Mouse (Mus musculus): ENCODE results near the gene Ssr3.
A peak's percentile ranks its signal among the peaks of the same experiment; 100 is the strongest.

The Ssr3 gene

DNA sequence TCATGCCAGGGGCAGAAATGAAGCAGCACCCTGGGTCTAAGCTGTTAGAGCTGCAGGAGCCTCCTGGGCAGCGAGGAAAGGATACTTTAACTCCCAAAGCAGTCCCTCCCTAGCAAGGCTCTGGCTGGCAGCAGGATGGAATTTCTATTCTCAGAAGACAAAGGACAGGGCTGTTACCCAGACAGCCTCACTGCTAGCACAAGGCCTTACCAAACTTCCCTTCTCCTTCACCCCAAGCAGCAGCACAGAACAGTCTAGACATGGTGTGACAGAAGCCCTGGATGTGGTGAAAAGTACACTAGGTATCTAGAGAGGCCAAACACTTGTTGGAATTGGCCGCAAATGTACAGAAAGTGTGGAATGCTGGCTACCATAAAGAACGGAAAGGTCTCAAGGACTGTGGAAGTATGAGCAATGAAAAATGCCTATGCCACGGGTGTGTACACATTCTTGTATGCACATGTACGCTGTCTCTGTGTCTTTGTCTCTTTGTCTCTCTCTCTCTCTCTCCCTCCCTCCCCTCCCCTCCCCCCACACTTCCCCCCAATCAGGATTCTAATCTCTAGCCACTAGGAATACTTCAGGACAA is 18.7 kb downstream of the Ssr3 start:
- no peak for DNase-seq (ENCODE audit: low spot score)

DNA sequence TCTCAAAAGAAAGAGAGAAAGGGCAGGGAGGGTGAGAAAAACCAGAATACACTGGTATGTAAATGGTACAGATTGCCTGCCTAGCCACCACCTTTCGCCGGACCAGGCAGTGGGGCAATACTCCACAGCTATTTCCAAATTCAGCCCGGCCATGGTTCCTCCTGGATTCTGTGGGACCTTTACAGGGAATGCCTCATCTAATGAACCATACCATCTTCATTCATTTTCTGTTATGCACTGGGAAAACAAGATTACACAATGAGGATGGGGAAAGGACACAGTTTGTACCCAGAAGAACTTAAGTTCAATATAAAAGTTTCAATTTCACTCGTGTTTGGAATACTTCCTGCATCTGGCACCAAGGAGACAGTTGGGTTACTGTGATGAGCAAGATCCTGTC is 19.9 kb downstream of the Ssr3 start:
- no peak for DNase-seq (ENCODE audit: low spot score)

DNA sequence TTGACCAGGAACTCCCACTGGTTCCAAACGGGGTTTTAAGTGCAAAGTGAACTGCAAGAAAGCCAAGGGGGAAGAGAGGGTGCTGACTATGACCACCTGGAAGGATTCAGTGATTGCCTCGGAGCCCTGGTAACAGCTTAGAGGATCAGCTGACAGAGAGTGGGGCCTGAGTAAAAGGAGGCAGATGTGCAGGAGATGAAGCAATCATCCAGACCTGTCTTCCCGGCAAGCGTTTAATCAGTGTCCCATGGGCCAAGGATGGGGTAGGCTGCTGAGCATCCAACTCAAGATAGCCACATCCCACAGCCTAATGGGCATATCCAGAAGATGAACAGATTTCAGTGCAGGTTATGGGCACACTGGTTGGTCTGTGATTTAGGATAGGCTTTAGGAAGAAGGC is 24.5 kb downstream of the Ssr3 start:
- DNase-seq (ENCODE audit: low spot score) = no peak

DNA sequence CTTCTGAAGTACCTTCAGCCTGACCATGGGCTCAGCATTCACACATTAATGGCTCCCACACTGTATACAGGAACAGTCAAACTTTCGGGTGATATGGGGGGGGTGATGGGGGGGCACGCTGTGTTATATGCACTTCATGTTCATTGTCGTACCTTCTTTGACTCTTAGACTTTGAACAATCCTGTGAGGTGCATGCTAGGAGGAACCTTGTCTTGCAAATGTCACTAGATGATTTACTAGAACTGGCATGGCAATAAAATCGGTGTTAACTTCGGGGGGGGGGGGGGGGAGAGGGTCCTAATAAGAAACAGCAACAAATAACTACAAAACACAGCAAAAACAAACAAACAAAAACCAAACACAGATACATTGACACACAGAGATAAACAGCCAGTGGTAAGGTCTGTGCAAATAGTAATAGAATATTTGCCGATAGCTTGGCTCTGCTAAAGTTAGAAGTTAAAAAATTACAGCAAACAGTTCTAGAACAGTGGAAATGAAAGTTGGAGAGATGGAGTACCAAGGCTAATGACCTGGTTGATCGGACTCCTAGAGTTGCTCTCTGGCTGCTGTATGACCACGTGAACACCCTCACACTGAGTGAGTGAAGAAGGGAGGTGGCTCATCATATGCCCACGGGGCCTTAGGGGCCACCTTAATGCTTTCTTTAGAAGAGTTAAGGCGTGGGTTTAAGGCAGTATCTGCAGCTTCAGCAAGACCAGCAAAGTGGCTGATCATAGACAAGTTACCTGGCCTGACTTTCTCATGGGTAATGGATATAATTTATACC is 26.3 kb downstream of the Ssr3 start:
- no peak for DNase-seq (ENCODE audit: low spot score)

DNA sequence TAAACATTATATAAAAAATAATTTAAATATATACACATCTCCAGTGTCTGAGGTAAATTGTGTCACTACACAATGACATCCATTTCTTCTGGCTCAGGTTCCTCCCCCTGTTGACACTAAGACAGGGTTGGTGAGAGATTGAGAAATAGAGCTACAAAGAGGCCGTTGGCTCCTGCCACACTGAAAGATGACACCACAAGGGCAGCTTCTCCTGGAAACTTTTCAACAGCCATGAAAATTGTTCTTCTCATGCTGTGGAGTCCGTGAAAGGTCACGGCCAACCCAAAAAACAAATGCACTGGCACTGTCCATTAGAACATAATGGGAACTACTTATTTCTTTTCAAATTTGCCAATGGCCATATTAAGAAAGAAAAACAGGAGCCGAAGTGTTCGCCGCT is 27.2 kb downstream of the Ssr3 start:
- no peak for DNase-seq (ENCODE audit: low spot score)

DNA sequence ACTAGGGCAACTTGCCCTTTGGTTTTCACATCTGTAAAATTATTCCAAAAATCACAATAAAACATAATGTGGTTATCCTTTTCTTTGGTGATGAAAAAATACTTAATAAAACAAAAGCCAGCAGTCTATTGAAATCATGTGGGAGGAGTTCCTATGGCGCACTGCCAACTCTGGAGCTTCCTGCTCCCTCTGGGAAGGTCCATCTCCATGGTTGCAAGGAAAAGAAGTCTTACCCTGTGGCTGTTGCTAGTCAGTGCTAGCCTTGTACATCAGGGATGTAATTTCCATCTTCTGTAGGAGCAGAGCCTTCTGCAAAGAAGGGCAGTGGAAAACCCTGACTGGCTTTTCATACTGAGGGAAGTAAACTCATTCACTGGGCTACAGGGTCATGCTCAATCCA is 29.0 kb downstream of the Ssr3 start:
- peak; percentile 49 for DNase-seq (ENCODE audit: low spot score)

DNA sequence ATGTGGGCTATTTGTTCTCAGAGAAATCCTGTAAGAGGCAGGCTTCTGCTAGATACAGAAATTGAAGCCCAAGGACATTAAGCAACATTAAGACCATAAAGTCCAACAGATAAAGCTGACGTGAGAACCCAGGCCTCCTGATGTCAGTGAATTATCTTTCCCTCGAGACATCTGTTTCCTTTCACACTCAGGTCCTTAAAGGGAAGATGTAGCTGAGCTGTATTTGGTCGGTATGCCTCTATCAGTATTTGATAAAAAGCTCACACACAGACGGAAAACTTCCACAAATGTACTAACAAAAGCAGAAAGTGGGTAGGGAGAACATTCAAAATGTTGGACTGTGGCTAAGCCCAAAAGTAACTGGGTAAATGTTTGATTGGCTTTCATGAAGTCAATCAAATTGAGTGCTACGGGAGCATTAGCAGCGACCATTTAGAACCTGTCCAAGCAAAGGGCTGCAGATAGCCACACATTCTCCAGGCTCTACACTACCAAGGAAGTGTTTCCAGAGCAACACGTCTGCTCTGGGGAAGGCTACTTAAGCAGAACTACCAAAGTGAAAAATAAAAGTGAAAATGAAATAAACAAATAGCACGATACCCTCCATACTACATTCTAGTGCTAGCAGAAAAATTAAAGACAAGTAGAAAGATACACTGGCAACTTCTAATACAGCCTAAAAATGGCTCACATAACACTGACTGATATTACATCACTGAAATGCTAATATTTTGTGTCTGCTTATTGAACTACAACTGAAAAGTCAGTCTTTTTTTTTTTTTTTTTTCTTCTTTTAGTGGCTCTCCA is 32.1 kb downstream of the Ssr3 start:
- DNase-seq (ENCODE audit: low spot score) = no peak

DNA sequence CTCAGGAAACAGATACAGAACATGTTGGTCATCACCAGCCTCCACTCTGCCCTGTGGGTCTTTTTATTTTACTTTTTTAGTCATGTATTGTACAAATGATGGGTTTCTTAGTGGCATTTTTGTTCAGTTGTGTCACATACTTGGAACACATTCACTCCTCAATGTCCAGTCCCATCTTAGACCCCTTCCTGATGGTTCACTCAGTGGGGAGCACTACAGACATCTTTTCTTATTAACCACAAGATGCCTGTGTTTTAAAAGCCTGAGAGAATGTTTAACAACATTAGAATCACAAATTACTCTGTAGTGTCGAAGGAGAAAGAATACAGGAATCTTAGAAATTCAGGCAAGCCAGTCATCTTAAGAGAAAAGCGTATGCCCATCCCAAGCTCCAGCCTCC is 33.6 kb downstream of the Ssr3 start:
- DNase-seq (ENCODE audit: low spot score) = no peak

DNA sequence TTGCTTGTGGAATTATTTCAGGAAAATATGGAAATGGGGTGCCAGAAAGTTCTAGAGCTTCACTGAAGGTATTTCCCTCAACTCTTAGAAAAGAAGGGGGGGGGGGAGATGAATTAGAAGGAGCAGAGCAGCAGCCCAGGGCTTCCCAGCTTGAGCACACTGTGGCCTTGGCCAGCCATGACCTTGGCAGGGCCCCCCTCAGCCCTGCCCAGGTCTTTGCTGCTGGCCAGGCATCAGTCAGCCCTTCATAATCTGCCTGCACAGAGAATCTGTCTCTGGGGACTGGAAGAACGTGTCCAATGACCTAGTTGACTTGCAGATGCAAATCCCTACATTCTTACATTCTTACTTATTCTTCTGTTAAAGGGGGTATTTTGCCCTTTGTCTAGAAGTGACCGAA is 34.1 kb downstream of the Ssr3 start:
- no peak for DNase-seq (ENCODE audit: low spot score)

DNA sequence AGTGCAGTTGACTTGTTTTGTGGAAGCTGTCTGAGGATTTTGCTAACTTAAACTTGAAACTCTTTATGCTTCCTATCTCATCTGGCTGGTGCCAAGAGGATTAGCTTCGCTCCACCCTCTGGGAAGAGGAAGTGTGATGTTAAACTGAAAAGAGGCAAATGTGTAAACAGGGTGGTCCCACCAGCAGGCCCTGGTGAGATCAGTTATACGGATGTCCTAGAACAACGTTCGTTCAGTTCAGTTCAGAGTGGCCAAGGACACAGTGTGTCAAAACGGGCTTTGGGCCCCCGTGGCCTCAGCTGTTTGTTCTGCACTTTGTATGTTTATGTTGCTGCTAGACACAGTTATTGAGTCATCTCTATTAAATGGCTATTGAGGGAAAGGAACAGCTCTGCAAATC is 36.9 kb downstream of the Ssr3 start:
- DNase-seq (ENCODE audit: low spot score) = peak; percentile 27

DNA sequence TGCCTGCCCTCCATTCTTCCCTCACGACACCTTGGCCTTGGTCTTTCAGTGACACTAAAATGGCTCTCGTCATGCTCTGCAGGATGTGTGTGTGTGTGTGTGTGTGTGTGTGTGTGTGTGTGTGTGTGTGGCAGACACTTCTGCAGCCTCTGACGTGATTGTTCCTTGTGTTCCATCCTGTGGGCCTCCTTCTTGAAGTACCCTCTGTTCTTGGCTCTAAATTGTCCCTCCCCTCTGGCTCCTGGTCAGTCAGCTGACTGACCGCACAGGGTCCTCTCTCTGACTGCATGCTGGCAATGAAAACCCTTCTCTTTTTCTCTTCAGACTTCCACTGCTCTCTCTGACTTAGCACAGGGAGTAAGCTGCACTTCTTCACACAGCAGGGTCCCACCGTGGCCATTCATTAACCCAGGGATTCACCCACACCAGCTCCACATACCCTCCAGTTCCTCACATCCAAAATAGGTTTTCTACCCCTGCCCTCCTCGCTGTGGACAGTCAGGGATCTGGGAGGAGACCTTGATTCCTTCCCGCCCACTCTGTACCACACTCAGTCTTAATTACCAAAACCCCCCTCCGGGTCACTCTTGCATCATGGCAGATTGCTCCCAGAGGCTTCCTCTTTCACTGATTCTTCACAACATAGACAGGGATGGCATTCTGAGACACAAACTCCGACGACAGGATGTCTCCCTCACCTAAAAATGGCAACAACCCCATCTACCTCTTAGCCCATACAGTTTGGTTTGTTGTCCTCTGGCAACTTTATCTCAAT is 39.0 kb downstream of the Ssr3 start:
- DNase-seq (ENCODE audit: low spot score) = no peak

DNA sequence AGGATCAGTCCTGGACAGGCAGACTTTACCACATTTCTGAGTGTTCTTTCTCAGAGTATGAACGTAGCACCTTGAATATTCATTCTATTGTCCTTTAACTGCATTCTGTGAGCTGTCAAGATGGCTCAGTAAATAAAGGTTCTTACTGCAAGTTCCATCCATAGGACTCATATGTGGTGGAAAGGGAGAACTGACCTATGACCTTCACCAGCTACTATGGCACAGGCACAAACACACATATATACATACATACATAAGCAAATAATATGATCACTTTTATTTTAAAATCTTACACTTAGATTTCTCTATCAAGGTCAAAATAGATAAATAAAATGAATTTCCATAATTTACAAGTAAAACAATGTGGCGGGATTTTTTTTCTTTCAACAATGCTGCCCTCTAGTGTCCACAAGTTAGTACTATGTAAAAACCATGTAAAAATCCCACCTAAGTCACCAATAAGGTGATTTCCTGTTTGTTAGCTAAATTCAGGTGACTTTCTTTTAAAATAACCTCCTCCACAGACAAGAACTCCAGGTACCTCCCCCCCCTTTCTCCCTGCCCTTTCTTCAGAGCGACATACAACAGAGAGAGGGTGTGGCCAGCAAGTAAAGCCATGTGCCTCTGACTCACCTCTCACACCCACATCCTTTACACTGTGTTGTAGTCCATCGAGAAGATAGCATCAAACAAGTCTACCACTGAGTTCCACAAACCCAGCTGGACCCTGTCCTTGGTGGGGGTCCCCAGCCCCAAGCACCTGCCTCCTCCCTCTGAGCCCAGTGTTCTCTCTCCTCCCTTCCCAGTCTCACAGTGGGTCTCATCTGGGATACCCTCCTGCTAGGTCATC is 39.9 kb downstream of the Ssr3 start:
- peak; percentile 10 for DNase-seq (ENCODE audit: low spot score)

DNA sequence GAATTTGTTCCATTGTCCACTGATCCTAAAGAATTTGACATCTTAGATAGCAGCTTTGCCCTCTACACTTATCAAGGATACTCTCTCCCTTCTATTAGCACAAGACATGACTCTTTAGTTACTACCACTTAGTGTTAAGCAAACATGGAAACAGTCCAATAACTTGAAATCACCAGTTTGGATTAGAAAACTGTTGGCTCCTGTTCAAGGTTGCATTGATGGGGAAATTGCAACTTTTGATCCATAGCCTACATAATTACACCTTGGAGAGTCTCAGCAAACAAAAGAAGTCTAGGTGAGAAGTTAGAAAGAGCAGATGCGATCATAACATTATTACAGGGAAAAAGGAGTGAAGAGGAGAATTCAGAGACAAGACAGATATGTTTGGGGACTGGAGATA is 46.2 kb downstream of the Ssr3 start:
- no peak for DNase-seq (ENCODE audit: low spot score)

DNA sequence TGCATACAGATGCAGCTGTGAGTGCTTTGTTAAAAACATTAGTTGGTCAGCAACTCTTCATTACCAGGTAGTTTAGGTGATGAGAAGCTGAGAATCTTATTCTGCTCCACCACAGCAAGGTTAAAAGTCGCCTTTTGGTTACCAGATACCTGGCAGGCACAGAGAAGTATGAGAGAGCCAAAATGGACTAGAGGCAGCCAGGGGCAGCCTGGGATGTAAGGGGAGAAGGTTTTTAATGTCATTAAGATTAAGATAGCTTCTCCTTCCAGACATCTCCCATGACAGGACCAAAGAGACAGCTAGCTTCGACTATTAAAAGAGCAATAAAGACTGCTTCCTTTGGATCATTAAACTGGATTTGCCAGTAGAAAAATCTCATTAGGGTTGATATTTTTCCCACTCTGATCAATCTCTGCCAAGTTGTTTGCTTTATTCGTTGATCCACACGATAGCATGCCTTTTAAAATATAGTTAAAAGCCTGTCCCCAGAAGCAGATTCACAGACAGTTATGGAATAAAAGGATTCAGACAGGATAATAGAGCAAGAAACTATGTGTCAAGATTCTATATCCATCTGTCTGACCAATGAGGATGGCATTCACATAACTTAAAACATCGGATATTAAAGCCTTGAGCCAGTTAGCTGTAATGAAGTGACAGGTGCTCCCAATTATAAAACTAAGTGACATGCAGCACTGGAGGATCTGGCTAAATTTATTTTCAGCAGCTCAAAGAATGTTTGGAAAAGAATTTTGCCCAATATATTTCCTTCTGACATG is 52.1 kb downstream of the Ssr3 start:
- DNase-seq (ENCODE audit: low spot score) = no peak

DNA sequence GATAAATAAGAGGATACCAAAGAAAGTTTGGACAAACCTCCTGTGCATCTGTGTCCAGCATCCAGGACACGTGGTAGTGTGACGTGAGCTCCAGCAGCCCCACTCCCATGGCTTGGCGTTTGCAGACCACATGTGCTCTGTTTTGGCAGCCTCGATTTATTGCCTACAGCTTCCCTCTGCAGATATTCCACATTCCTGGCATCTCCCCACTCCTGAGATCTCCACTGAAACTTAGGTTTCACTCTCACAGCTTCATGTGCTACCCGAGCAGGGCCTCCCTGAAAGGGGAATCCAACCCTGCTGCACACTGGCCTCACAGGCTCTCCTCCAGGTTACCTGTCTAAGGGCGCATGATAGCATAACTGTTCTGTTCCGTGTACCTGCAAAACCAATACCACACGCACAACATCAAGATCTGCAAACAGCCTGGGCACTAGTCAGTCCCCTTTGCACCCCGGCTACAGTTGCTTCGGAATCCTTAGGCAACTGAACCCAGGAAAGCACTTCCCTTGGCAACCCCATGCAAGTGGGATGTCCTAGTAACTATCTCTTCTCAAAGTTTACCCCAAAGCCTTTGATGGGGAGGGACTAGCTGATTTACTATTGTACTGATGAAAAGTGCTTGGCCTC is 54.5 kb downstream of the Ssr3 start:
- DNase-seq (ENCODE audit: low spot score) = peak; percentile 16
